Mouse (Mus musculus) brain, embryonic 18.5 days (tissue): ENCODE measurements around the gene Npb.

Experiments used
- DNase-seq: peaks from one replicate; pipeline ENCODE4 v3.0.0-alpha.2; 2012; ENCODE audit warnings: low read depth, low spot score

Npb gene

GRCm38 (mm10) chr11:120630881-120631725 lies 22.8 kb downstream of the Npb start:
- no peak for DNase-seq

DNA sequence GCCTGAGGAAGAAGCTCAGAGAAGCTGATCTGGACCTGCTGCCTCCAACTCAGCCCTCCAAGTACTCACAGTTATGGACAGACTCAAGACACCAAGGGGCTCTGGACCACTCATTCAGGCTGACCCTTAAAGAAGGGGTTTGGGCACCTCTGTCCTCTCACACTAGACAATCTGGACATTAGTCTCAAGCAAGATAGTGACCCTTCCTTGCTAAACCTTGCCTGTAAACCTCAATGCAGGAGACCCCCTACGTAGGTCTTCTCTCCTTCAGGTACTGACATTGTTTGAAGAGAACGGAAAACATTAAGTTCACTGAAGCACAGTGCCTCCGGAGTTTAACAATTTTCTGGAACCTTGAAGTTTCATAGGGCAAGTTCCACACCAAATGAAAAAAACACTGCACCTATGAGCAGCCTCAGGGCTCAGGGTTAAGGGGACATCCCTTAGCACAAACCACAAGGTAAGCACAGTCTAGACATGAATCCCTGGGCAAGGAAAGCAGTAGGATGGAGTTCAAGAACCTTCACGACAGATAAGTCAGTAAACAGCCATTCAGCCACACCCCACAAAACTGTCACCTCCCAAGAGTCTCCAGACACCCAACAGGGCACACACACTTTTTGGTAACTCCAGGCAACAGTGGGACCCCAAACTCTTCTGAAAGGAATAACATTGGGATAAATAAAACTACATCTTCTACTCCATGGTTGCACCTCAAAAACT lies 23.6 kb downstream of the Npb start:
- DNase-seq: no peak

DNA sequence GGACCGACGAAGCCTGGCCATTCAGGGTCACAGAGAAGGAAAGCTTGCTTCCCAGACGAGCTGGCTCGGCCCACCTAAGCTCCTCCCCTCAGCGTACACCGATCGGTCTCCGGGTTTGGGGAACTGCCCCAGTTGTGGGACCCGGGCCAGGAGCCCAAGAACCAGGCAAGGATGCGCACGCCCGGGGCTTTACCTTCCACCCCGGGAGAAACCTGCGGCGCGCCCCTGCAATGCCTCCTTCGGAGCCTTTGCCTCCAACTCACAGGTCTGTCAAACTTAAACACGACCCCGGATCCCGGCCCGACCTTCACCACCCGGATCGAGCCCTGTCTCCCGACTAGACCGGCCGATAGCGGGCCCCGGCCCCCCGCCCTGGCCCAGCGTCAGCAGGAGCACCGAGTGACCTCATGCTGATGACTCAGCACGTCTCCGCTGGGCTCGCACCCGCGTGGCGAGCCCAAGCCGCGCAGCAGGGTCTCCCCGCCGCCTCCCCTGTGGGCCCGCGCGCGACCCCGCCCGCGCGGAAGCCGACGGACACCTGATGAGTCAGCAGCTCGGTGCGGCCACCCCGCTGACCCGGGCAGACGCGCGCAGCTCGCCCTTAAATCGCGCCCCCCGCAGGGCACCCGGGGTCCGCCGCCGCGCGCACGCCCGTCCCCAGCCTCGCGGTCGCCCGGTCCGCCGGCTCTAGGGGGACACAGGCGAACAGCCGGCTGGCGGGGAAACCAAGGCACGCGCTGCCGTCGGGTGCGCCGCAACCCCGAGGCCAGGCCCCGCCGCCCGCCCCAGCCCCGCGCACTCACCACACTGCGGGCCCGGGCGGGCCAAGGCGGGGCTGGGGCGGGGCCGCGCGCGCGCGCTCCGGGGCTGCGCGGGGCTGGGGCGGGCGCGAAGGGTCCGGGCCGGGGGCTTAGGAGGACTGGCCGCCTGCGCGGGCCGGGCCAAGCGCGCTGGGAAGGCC lies 24.6 kb downstream of the Npb start:
- no peak for DNase-seq

DNA sequence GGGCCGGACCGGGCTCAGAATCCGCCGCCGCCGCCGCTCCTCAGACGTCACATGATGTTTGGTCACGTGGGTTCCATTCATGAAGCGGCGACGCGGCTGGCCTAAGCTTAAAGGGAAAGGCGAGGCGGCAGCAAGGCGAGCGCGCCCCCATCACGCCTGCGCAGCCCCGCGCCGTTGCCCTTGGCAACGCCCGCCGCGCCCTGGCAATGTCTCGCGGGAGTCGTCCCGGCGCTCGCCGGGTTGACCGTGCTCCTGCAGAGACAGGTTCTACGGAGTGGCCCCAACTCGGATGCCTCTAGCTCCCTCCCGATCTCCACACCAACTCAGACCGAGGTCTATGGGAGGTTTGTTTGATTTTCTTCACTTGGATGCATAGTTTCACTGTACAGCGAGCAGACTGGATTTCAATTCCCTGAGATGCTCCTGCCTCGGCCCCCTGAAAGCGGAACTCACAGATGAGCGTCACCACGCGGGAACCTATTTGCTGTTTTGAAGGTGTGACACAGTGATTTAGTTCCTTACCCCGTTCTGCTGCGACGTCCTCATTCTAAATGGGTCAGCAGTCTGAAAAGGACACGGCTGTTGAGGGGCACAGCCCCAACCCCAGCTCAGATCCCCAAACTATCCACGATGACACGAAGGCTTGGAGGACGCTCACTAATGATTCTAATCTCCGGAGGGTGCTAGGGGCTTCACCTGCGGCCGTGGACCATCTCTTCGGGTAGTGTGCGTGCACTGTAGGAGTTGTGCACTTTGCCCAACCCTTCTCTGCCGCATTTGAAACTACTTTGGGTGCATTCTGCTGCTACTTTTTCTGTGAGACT lies 25.5 kb downstream of the Npb start, which contains the start of gene Mafg:
Gene Mafg, minus strand, starts transcription at position 81 of the 824 bp plus-strand sequence.
- DNase-seq: peak; percentile 87

DNA sequence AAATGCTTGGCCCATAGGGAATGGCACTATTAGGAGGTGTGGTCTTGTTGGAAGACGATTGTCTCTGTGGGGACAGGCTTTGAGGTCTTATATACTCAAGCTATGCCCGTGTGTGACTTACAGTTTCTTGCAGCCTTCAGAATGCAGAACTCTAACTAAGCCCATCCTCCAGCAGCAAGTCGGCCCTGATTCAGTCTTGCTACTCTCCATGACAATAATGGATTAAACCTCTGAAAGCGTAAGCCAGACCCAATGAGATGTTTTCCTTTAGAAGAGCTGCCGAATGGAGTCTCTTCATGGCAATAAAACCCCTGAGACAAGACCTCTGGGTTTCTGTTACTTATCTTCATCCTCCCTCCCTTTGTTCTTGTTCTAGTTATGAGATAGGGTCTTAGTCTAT lies 26.5 kb downstream of the Npb start:
- no peak for DNase-seq

DNA sequence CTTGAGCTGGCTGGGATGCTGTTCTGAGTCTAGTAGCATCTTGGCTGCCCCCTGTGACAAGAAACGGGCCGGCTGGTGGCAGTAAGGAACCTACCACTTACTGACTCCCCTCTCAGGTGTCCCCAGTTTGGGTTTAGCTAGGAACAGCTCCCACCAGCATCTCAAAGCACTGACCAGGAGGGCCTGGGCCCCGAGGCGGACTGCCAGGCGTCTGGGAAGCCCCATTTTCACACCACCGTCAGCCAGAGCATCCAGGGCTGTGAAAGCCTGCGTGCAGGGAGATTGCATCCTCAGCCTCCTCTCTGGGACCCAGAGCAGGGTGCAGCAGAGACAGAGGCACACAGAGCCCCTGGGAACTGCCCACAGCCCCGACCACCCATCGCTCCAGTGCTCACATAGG lies 33.0 kb downstream of the Npb start:
- DNase-seq: no peak

DNA sequence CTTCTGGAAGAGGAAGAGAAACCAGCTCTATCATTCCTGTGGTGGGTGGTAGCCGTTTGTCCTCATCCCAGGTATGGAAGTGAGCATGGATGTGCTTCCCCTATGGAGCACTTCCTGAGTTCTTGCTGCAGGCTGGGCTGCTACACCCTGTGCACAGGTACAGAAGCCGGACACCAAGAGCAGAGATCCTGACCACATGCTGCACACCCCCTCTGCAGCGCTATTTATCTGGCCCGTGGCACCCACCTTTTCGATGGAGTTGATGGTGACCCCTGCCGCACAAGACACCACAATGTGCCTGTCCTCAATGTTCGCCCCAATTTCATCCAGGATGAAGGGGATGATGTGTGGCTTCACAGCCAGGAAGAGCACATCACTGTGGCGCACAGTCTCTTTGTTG lies 33.6 kb downstream of the Npb start:
- DNase-seq: no peak

- no peak for DNase-seq
These were observed 34.8 kb downstream of the Npb start for GRCm38 (mm10) chr11:120642939-120643600.

GRCm38 (mm10) chr11:120643601-120643987 lies 35.3 kb downstream of the Npb start, which contains the start of gene Pycr1:
Pycr1 (minus strand) TSS chr11:120643769.
- DNase-seq: peak; percentile 84

GRCm38 (mm10) chr11:120647047-120647830 lies 39.0 kb downstream of the Npb start:
- DNase-seq: no peak

DNA sequence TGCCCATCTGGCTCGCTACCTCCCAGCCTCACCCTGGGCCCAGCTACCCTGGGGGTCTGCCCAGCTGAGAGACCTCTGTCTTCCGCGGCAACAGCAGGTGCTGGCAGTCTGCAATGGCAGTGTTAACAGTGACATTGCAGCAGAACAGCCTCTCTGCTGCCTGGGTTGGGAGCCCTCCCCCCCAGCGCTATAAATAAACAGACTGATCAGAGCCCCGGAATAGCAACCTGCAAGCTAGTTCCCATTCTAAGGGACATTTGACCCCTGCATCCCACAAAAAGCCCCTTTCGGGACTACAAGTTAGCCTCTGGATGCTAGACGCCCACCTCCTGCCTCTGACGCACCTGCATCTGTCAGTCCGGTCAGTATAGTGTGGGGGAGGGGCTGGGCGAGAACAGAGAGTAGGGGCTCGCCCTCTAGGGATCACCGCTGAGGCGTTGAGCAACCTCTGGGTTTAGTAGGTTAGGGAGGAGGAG lies 39.8 kb downstream of the Npb start, which contains the start of gene Myadml2:
Gene Myadml2, minus strand, starts transcription at position 158 of the 476 bp plus-strand sequence.
- DNase-seq: no peak

GRCm38 (mm10) chr11:120651872-120652271 lies 43.6 kb downstream of the Npb start:
- no peak for DNase-seq

DNA sequence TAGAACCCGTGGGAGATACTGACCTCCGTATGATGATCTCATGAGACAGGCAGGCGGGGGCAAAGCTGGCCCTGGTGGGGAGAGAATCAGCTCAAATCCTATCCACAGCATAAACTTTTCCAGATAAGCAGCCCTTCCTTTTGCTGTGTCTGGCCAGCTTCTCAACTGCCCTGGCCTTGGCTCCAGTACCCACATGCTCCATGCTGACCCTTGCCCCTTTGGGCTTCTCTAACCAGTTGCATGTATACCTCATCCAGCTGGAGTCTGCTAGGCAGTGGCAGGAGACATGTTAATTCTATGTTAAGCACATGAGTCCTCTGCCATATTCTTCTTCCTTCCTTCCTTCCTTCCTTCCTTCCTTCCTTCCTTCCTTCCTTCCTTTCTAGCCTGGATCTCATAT lies 46.5 kb downstream of the Npb start:
- DNase-seq: no peak

GRCm38 (mm10) chr11:120657301-120657700 lies 49.0 kb downstream of the Npb start:
- no peak for DNase-seq
